Mouse (Mus musculus) thymus, adult 2 months (tissue): ENCODE data around the gene Fgfr2. TPM values are rescaled to one million over a fixed set of nuclear protein-coding genes. Genes with fewer than 3 reads are reported as not detected.

Source experiments
- DNase-seq: peaks from one replicate; pipeline ENCODE4 v3.0.0; 2021
- H3K27ac ChIP-seq: fragments of 200-500 bp; 2 replicates; pipeline ENCODE4 v1.5.1; 2012; ENCODE audit warnings: low read length, control low read depth; ENCODE audit not compliant: control insufficient read depth, insufficient read depth
- H3K27me3 ChIP-seq: fragments of 200-500 bp; 2 replicates; pipeline ENCODE4 v1.6.1; 2012; ENCODE audit warnings: mild to moderate bottlenecking, low read length, moderate library complexity, mixed read lengths; ENCODE audit not compliant: control insufficient read depth, insufficient read depth
- H3K36me3 ChIP-seq: fragments of 200-500 bp; 2 replicates; pipeline ENCODE4 v1.6.1; 2012; ENCODE audit warnings: mild to moderate bottlenecking, low read length, moderate library complexity; ENCODE audit not compliant: control insufficient read depth, insufficient read depth
- H3K4me1 ChIP-seq: fragments of 200-500 bp; replicated peaks from 2 replicates; pipeline ENCODE4 v1.6.1; 2012; ENCODE audit warnings: low read length; ENCODE audit not compliant: control insufficient read depth, insufficient read depth
- H3K4me3 ChIP-seq: fragments of 200-500 bp; 2 replicates; pipeline ENCODE4 v1.5.1; 2012; ENCODE audit warnings: mild to moderate bottlenecking, low read length, control low read depth, moderate library complexity; ENCODE audit not compliant: control insufficient read depth, insufficient read depth
- CTCF ChIP-seq: fragments of 200-500 bp; IDR thresholded peaks from 2 replicates; pipeline ENCODE4 v1.5.1; 2012; ENCODE audit warnings: mild to moderate bottlenecking, control low read depth, low read length, moderate library complexity, borderline replicate concordance; ENCODE audit not compliant: control insufficient read depth, poor library complexity, insufficient read depth; ENCODE audit errors: extremely low read depth
- POLR2A ChIP-seq: fragments of 200-500 bp; IDR thresholded peaks from 2 replicates; pipeline ENCODE4 v1.6.1; 2012; ENCODE audit warnings: mild to moderate bottlenecking, low read length, control low read depth, moderate library complexity; ENCODE audit not compliant: control insufficient read depth, poor library complexity, insufficient read depth; ENCODE audit errors: extremely low read depth
- WGBS: fragments of 180-500 bp; shearing (Covaris S2); methylation state at CpG from one replicate; pipeline ENCODE4 v1.1.7; 2018; 5-methylcytosine and 5-hydroxymethylcytosine counted together
- polyA plus RNA-seq: library from polyadenylated mRNA; depleted of rRNA; stranded (reverse); fragments of >200 nt; gene quantifications from 2 replicates; pipeline ENCODE4 v1.2.3, GENCODE M21; 2012

The Fgfr2 gene
- polyA plus RNA-seq, 1 experiment = 12.1 TPM

GRCm38 (mm10) chr7:133053757-133054156, 69.4 kb downstream of the Fgfr2 start:
- Histone ChIP-seq H3K4me1 (no peaks in the 10 kb centered on the region), H3K36me3 (no peaks in the 10 kb centered on the region), H3K27ac (no peak overlapping the region), H3K27me3 (no peaks in the 10 kb centered on the region), H3K4me3 (no peak overlapping the region)
- WGBS = 94% methylated on average over 9 of the region's 9 CpGs
- TF ChIP-seq CTCF = no peak
- TF ChIP-seq POLR2A = no peak
- no peak for DNase-seq

GRCm38 (mm10) chr7:133052819-133053218, 70.3 kb downstream of the Fgfr2 start:
- no peak for DNase-seq
- Histone ChIP-seq H3K4me3 (no peak overlapping the region), H3K4me1 (no peaks in the 10 kb centered on the region), H3K27ac (no peak overlapping the region), H3K27me3 (no peaks in the 10 kb centered on the region), H3K36me3 (no peaks in the 10 kb centered on the region)
- WGBS = 72% methylated on average over 8 of the region's 8 CpGs
- no peak for TF ChIP-seq POLR2A

- H3K4me1 ChIP-seq = no peaks in the 10 kb centered on the region
- TF ChIP-seq POLR2A (no peak), CTCF (no peak)
- no peak overlapping the region for H3K27ac ChIP-seq
- no peaks in the 10 kb centered on the region for H3K36me3 ChIP-seq
- no peak overlapping the region for H3K4me3 ChIP-seq
- WGBS = 71% methylated on average over 6 of the region's 6 CpGs
- H3K27me3 ChIP-seq = no peaks in the 10 kb centered on the region
- no peak for DNase-seq
Observed at GRCm38 (mm10) chr7:133050681-133051080, 72.5 kb downstream of the Fgfr2 start.

GRCm38 (mm10) chr7:133048085-133048630, 75.0 kb downstream of the Fgfr2 start:
- Histone ChIP-seq H3K36me3 (no peaks in the 10 kb centered on the region), H3K27me3 (no peaks in the 10 kb centered on the region), H3K4me3 (no peak overlapping the region), H3K27ac (no peak overlapping the region), H3K4me1 (no peaks in the 10 kb centered on the region)
- no peak for DNase-seq
- 51% methylated on average over 3 of the region's 3 CpGs for WGBS
- no peak for TF ChIP-seq POLR2A
- no peak for TF ChIP-seq CTCF

GRCm38 (mm10) chr7:133047287-133047686, 75.9 kb downstream of the Fgfr2 start:
- Histone ChIP-seq H3K27ac (no peak overlapping the region), H3K36me3 (no peaks in the 10 kb centered on the region), H3K27me3 (no peaks in the 10 kb centered on the region), H3K4me1 (no peaks in the 10 kb centered on the region), H3K4me3 (no peak overlapping the region)
- DNase-seq = no peak
- no peak for TF ChIP-seq CTCF
- TF ChIP-seq POLR2A = no peak
- 87% methylated on average over 4 of the region's 4 CpGs for WGBS

GRCm38 (mm10) chr7:133044721-133045120, 78.4 kb downstream of the Fgfr2 start:
- no peak for DNase-seq
- Histone ChIP-seq H3K27ac (no peak overlapping the region), H3K4me3 (no peak overlapping the region), H3K4me1 (no peaks in the 10 kb centered on the region), H3K27me3 (no peaks in the 10 kb centered on the region), H3K36me3 (no peaks in the 10 kb centered on the region)
- no peak for TF ChIP-seq POLR2A
- no peak for TF ChIP-seq CTCF
- WGBS = 89% methylated on average over 4 of the region's 4 CpGs

- Histone ChIP-seq H3K27ac (no peak overlapping the region), H3K27me3 (no peaks in the 10 kb centered on the region), H3K4me3 (no peak overlapping the region), H3K4me1 (no peaks in the 10 kb centered on the region), H3K36me3 (no peaks in the 10 kb centered on the region)
- TF ChIP-seq CTCF (no peak), POLR2A (no peak)
- DNase-seq = no peak
- 85% methylated on average over 3 of the region's 3 CpGs for WGBS
Observed at GRCm38 (mm10) chr7:133041784-133042183, 81.4 kb downstream of the Fgfr2 start.
